Mouse (Mus musculus) kidney, embryonic 14.5 days (tissue): ENCODE measurements around the gene Apobr. TPM values are rescaled to one million over a fixed set of nuclear protein-coding genes. Genes with fewer than 3 reads are reported as not detected.
A peak's percentile ranks its signal among the peaks of the same experiment; 100 is the strongest.

ENCODE experiments used
- ATAC-seq: fragments of 200-750 bp; cut with Nextera tagmentation; 2 replicates; pipeline ENCODE4 v1.8.0; 2017; ENCODE audit warnings: moderate number of reproducible peaks, mild to moderate bottlenecking, moderate TSS enrichment, moderate library complexity; ENCODE audit not compliant: low FRiP score, low TSS enrichment
- H3K27ac ChIP-seq: fragments of 300-500 bp; sonication (generic); 2 replicates; pipeline ENCODE4 v1.5.1; 2014; ENCODE audit warnings: low read depth, mild to moderate bottlenecking, low read length, moderate library complexity, mixed read lengths
- H3K27me3 ChIP-seq: fragments of 300-500 bp; sonication (generic); 2 replicates; pipeline ENCODE4 v1.6.1; 2014; ENCODE audit warnings: mild to moderate bottlenecking, low read length; ENCODE audit not compliant: control insufficient read depth, insufficient read depth
- H3K36me3 ChIP-seq: fragments of 300-500 bp; sonication (generic); 2 replicates; pipeline ENCODE4 v1.6.1; 2014; ENCODE audit warnings: low read length, mixed read lengths; ENCODE audit not compliant: control insufficient read depth, insufficient read depth
- H3K4me1 ChIP-seq: fragments of 300-500 bp; sonication (generic); 2 replicates; pipeline ENCODE4 v1.6.1; 2014; ENCODE audit warnings: low read length, mixed read lengths; ENCODE audit not compliant: control insufficient read depth, insufficient read depth
- H3K4me2 ChIP-seq: fragments of 300-500 bp; sonication (generic); replicated peaks from 2 replicates; pipeline ENCODE4 v1.6.1; 2014; ENCODE audit warnings: low read depth, mild to moderate bottlenecking, low read length
- H3K4me3 ChIP-seq: fragments of 300-500 bp; sonication (generic); 2 replicates; pipeline ENCODE4 v1.5.1; 2014; ENCODE audit warnings: mild to moderate bottlenecking, low read length
- H3K9ac ChIP-seq: fragments of 300-500 bp; sonication (generic); 2 replicates; pipeline ENCODE4 v1.6.1; 2014; ENCODE audit warnings: low read depth, mild to moderate bottlenecking, low read length, moderate library complexity
- H3K9me3 ChIP-seq: fragments of 300-500 bp; sonication (generic); 2 replicates; pipeline ENCODE4 v1.6.1; 2016; ENCODE audit warnings: low read length; ENCODE audit not compliant: control insufficient read depth
- WGBS: fragments of 180-500 bp; shearing (Covaris S2); extraction: QIAGEN DNeasy Blood & Tissue Kit; methylation state at CpG from one replicate; pipeline ENCODE4 v1.1.7; 2014; 5-methylcytosine and 5-hydroxymethylcytosine counted together
- polyA plus RNA-seq: library from polyadenylated mRNA; unstranded; fragments of >200 nt; fragmentation: Nextera tagmentation; extraction: Ambion mirVana; gene quantifications from 2 replicates; pipeline ENCODE4 v1.2.1, GENCODE M21; 2014

Gene Apobr
- polyA plus RNA-seq, 1 experiment from 2014 or later, result 0.38 TPM

GRCm38 (mm10) chr7:126607796-126608195 lies 23.1 kb downstream of the Apobr start:
- no peaks in the 10 kb centered on the region for H3K27me3 ChIP-seq
- H3K9ac ChIP-seq, result no peak overlapping the region
- H3K4me3 ChIP-seq, result no peak overlapping the region
- H3K9me3 ChIP-seq, result no peaks in the 10 kb centered on the region
- WGBS, result 88% methylated on average over 5 of the region's 5 CpGs
- H3K4me1 ChIP-seq, result no peaks in the 10 kb centered on the region
- H3K36me3 ChIP-seq, result no peaks in the 10 kb centered on the region
- no peak overlapping the region for H3K4me2 ChIP-seq
- H3K27ac ChIP-seq, result no peak overlapping the region
- no peak for ATAC-seq

GRCm38 (mm10) chr7:126612736-126613135 lies 28.0 kb downstream of the Apobr start:
- Histone ChIP-seq H3K9ac (no peak overlapping the region), H3K27me3 (no peaks in the 10 kb centered on the region), H3K36me3 (no peaks in the 10 kb centered on the region), H3K9me3 (no peaks in the 10 kb centered on the region), H3K27ac (no peak overlapping the region), H3K4me1 (no peaks in the 10 kb centered on the region), H3K4me3 (no peak overlapping the region), H3K4me2 (no peak overlapping the region)
- WGBS, result 80% methylated on average over 3 of the region's 3 CpGs
- ATAC-seq, result no peak

GRCm38 (mm10) chr7:126616707-126617106 lies 32.0 kb downstream of the Apobr start:
- no peak overlapping the region for H3K4me2 ChIP-seq
- no peak for ATAC-seq
- 75% methylated on average over 3 of the region's 3 CpGs for WGBS

GRCm38 (mm10) chr7:126619559-126620275 lies 35.0 kb downstream of the Apobr start:
- Histone ChIP-seq H3K4me1 (no peaks in the 10 kb centered on the region), H3K9ac (no peak overlapping the region), H3K4me3 (no peak overlapping the region), H3K9me3 (no peaks in the 10 kb centered on the region), H3K36me3 (no peaks in the 10 kb centered on the region), H3K27me3 (no peaks in the 10 kb centered on the region), H3K4me2 (no peak overlapping the region), H3K27ac (no peak overlapping the region)
- 82% methylated on average over 10 of the region's 10 CpGs for WGBS
- ATAC-seq, result no peak

More at GRCm38 (mm10) chr7:126616707-126617106, 32.0 kb downstream of the Apobr start:
- H3K27ac ChIP-seq, result no peak overlapping the region
- H3K4me1 ChIP-seq, result no peaks in the 10 kb centered on the region
- no peaks in the 10 kb centered on the region for H3K36me3 ChIP-seq
- no peaks in the 10 kb centered on the region for H3K27me3 ChIP-seq
- H3K9me3 ChIP-seq, result no peaks in the 10 kb centered on the region
- H3K4me3 ChIP-seq, result no peak overlapping the region
- no peak overlapping the region for H3K9ac ChIP-seq

- 78% methylated on average over 9 of the region's 9 CpGs for WGBS
- H3K4me1 ChIP-seq, result 0 out of 2 replicates have a peak, but pooled peaks cover 4% of the 10 kb centered on the region
- H3K36me3 ChIP-seq, result no peaks in the 10 kb centered on the region
- no peak for ATAC-seq
- no peak overlapping the region for H3K27ac ChIP-seq
- no peaks in the 10 kb centered on the region for H3K27me3 ChIP-seq
- H3K9ac ChIP-seq, result no peak overlapping the region
- H3K4me3 ChIP-seq, result no peak overlapping the region
- H3K4me2 ChIP-seq, result no peak overlapping the region
- no peaks in the 10 kb centered on the region for H3K9me3 ChIP-seq
These were observed 37.0 kb downstream of the Apobr start for GRCm38 (mm10) chr7:126621452-126622359.

GRCm38 (mm10) chr7:126623381-126623780 lies 38.6 kb downstream of the Apobr start:
- no peak overlapping the region for H3K27ac ChIP-seq
- no peak overlapping the region for H3K4me2 ChIP-seq
- H3K4me3 ChIP-seq, result no peak overlapping the region
- 0 out of 2 replicates have a peak, but pooled peaks cover 4% of the 10 kb centered on the region for H3K4me1 ChIP-seq
- H3K9ac ChIP-seq, result no peak overlapping the region
- WGBS, result 85% methylated on average over 1 of the region's 1 CpGs
- no peaks in the 10 kb centered on the region for H3K9me3 ChIP-seq
- ATAC-seq, result no peak
- H3K36me3 ChIP-seq, result no peaks in the 10 kb centered on the region
- H3K27me3 ChIP-seq, result no peaks in the 10 kb centered on the region

GRCm38 (mm10) chr7:126624774-126625173 lies 40.0 kb downstream of the Apobr start:
- no peak overlapping the region for H3K9ac ChIP-seq
- ATAC-seq, result no peak
- no peaks in the 10 kb centered on the region for H3K36me3 ChIP-seq
- H3K27ac ChIP-seq, result no peak overlapping the region
- no peaks in the 10 kb centered on the region for H3K9me3 ChIP-seq
- 0 out of 2 replicates have a peak, but pooled peaks cover 4% of the 10 kb centered on the region for H3K4me1 ChIP-seq
- H3K27me3 ChIP-seq, result no peaks in the 10 kb centered on the region
- H3K4me3 ChIP-seq, result no peak overlapping the region
- H3K4me2 ChIP-seq, result no peak overlapping the region
- 72% methylated on average over 16 of the region's 16 CpGs for WGBS

GRCm38 (mm10) chr7:126625369-126625768 lies 40.6 kb downstream of the Apobr start:
- Histone ChIP-seq H3K9ac (no peak overlapping the region), H3K4me3 (no peak overlapping the region), H3K27me3 (no peaks in the 10 kb centered on the region), H3K27ac (no peak overlapping the region), H3K4me2 (no peak overlapping the region), H3K9me3 (no peaks in the 10 kb centered on the region), H3K4me1 (0 out of 2 replicates have a peak, but pooled peaks cover 4% of the 10 kb centered on the region), H3K36me3 (no peaks in the 10 kb centered on the region)
- ATAC-seq, result peak; percentile 70
- 28% methylated on average over 6 of the region's 6 CpGs for WGBS
